Mouse (Mus musculus) C2C12 (cell line): Measurements from ENCODE around the gene Ackr3. TPM values are rescaled to one million over a fixed set of nuclear protein-coding genes. Genes with fewer than 3 reads are reported as not detected.

Source experiments
- H3K27me3 ChIP-seq: one replicate; pipeline ENCODE4 v1.6.1; 2011; ENCODE audit not compliant: control insufficient read depth, insufficient read depth, insufficient read length
- H3K36me3 ChIP-seq: one replicate; pipeline ENCODE4 v1.6.1; 2011; ENCODE audit not compliant: control insufficient read depth, insufficient read depth
- H3K4me3 ChIP-seq: one replicate; pipeline ENCODE4 v1.5.1; 2011; ENCODE audit warnings: mild to moderate bottlenecking, control low read depth; ENCODE audit not compliant: poor library complexity, insufficient read depth, severe bottlenecking
- H3K79me2 ChIP-seq: one replicate; pipeline ENCODE4 v1.6.1; 2011; ENCODE audit not compliant: control insufficient read depth, insufficient read depth
- H3K79me3 ChIP-seq: one replicate; pipeline ENCODE4 v1.6.1; 2011; ENCODE audit warnings: low read depth, control low read depth
- H3ac ChIP-seq: one replicate; pipeline ENCODE3; 2011; ENCODE audit warnings: low read depth; ENCODE audit not compliant: control insufficient read depth, insufficient read length
- CEBPB ChIP-seq: IDR thresholded peaks from one replicate; pipeline ENCODE4 v1.6.1; 2011; ENCODE audit warnings: low read depth, mild to moderate bottlenecking, control low read depth, moderate library complexity
- CTCF ChIP-seq: IDR thresholded peaks from one replicate; pipeline ENCODE4 v1.5.1; 2011; ENCODE audit not compliant: control insufficient read depth, insufficient read depth, insufficient read length
- FOSL1 ChIP-seq: IDR thresholded peaks from one replicate; pipeline ENCODE4 v1.8.0; 2011; ENCODE audit warnings: mild to moderate bottlenecking, low read length; ENCODE audit not compliant: poor library complexity, insufficient read depth, severe bottlenecking
- MAX ChIP-seq: IDR thresholded peaks from one replicate; pipeline ENCODE4 v1.6.1; 2011; ENCODE audit warnings: mild to moderate bottlenecking, control low read depth
- MYOD1 ChIP-seq: IDR thresholded peaks from one replicate; pipeline ENCODE4 v1.6.1; 2011; ENCODE audit warnings: low read depth; ENCODE audit not compliant: control insufficient read depth, insufficient read length
- MYOG ChIP-seq: IDR thresholded peaks from one replicate; pipeline ENCODE4 v1.6.1; 2011; ENCODE audit not compliant: control insufficient read depth, insufficient read length; ENCODE audit errors: extremely low read depth
- USF1 ChIP-seq: IDR thresholded peaks from one replicate; pipeline ENCODE4 v1.6.1; 2011; ENCODE audit warnings: low read depth, mild to moderate bottlenecking, control low read depth, moderate library complexity
- polyA plus RNA-seq: library from polyadenylated mRNA; unstranded; fragments of >200 nt; fragmentation: generic; extraction: Trizol; gene quantifications from one replicate; pipeline ENCODE4 v1.2.1, GENCODE M21; 2012; ENCODE audit warnings: missing spikeins

The Ackr3 gene
- polyA plus RNA-seq, 1 experiment = 14.5 TPM

DNA sequence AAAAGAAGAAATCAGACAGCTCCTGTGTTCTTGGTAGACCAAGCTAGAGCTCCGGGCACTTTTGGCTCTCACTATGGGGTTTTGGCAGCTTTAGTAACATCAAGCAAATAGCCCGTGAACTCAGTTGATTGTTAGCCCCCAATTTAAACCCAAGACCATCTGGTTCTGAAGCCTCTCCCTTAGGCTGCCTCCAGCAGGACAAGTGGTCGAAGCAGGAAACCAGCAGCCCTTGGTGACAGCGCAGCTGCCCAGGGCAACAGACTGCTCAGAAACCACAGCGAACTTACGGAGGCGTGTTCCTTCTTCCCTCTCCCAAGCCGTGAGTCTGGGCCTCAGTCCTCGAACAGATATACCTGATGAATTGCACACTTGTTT, 24.5 kb downstream of the Ackr3 start:
- Histone ChIP-seq H3K36me3 (no peaks in the 10 kb centered on the region), H3K27me3 (no peaks in the 10 kb centered on the region), H3ac (no peak overlapping the region), H3K4me3 (no peak overlapping the region), H3K79me3 (no peaks in the 10 kb centered on the region), H3K79me2 (no peaks in the 10 kb centered on the region)
- TF ChIP-seq FOSL1 (no peak), MYOD1 (peak; percentile 38)

DNA sequence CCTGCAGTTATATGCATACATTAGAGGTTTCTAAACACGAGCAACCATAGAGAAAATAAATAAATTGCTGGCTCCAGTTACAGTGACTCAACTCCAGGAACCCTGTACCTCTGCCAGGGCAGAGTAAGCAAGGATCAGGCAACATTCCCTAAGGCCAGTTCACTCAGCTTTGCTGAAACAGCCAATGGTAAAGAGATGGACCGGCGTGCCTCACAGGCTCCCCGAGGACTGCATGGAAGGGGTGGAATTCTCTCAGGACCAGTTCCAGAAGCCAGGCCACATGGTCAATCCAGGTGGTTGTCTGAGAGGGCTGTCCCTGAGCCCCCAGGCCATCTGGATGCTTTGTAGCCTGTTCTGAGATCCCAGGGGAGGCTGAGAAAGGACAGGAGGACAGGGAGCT, 26.8 kb downstream of the Ackr3 start:
- H3K36me3 ChIP-seq = no peaks in the 10 kb centered on the region
- TF ChIP-seq MAX (peak; percentile 57), CEBPB (no peak)
- H3ac ChIP-seq = no peak overlapping the region
- no peaks in the 10 kb centered on the region for H3K79me2 ChIP-seq
- H3K79me3 ChIP-seq = no peaks in the 10 kb centered on the region
- H3K4me3 ChIP-seq = no peak overlapping the region
- H3K27me3 ChIP-seq = no peaks in the 10 kb centered on the region

GRCm38 (mm10) chr1:90231591-90232490, 28.1 kb downstream of the Ackr3 start:
- Histone ChIP-seq H3K36me3 (no peaks in the 10 kb centered on the region), H3K4me3 (no peak overlapping the region), H3ac (no peak overlapping the region), H3K79me3 (no peaks in the 10 kb centered on the region), H3K27me3 (no peaks in the 10 kb centered on the region), H3K79me2 (no peaks in the 10 kb centered on the region)
- TF ChIP-seq MYOG (no peak), MAX (no peak), MYOD1 (no peak), USF1 (no peak), CEBPB (no peak), FOSL1 (no peak), CTCF (no peak)

- no peak overlapping the region for H3K4me3 ChIP-seq
- no peaks in the 10 kb centered on the region for H3K79me3 ChIP-seq
- no peak overlapping the region for H3ac ChIP-seq
- H3K27me3 ChIP-seq = no peaks in the 10 kb centered on the region
- TF ChIP-seq USF1 (no peak), MYOG (no peak), FOSL1 (no peak), CTCF (no peak), MAX (no peak), CEBPB (no peak), MYOD1 (peak; percentile 33)
- no peaks in the 10 kb centered on the region for H3K79me2 ChIP-seq
- no peaks in the 10 kb centered on the region for H3K36me3 ChIP-seq
These were observed 28.7 kb downstream of the Ackr3 start for GRCm38 (mm10) chr1:90232491-90232885.

DNA sequence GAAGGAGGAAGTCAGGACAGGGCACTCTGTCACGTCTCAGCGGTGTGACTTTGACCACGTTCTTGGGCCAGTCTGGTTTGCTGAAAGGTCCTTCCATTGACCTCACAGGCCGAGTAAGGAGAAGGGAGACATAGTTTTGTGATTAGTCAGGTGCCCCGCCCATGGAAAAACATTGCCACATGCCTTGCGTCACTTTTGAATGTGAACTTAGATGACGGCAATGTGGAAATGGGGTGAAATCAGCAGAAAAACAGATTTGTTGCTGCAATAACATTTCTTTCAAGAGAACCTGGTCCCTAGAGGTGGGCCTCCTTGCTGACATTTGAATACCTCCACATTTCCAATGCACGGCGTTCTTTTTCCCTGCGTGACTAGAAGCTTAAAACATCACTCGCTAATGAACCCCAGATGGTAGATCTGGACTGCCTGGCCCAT, 30.9 kb downstream of the Ackr3 start:
- TF ChIP-seq CEBPB (peak; percentile 98), MYOD1 (no peak), FOSL1 (peak; percentile 35), MYOG (no peak), MAX (peak; percentile 61), USF1 (no peak), CTCF (no peak)
- Histone ChIP-seq H3K79me3 (no peaks in the 10 kb centered on the region), H3K36me3 (no peaks in the 10 kb centered on the region)

DNA sequence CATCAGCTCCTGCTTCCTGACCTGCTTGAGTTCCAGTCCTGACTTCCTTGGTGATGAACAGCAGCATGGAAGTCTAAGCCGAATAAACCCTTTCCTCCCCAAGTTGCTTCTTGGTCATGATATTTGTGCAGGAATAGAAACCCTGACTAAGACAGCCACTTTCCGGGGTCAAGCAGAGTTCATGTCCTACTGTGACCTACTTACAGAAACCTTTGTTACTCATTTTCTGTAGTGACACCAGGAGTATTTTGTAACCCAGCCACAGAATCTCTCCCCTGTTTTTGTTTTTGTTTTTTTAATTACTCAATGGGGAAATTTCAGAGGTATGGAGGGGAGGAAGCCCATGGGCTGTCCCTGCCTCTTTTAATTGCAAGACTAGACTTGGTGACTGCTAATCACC, 32.9 kb downstream of the Ackr3 start:
- Histone ChIP-seq H3K27me3 (no peaks in the 10 kb centered on the region), H3K4me3 (no peak overlapping the region), H3ac (no peak overlapping the region), H3K79me3 (no peaks in the 10 kb centered on the region), H3K36me3 (no peaks in the 10 kb centered on the region), H3K79me2 (no peaks in the 10 kb centered on the region)
- no peak for TF ChIP-seq CEBPB
- TF ChIP-seq MYOG = no peak
- TF ChIP-seq CTCF = no peak
- TF ChIP-seq USF1 = no peak
- no peak for TF ChIP-seq FOSL1
- TF ChIP-seq MYOD1 = no peak
- no peak for TF ChIP-seq MAX

More for the DNA sequence above, 30.9 kb downstream of the Ackr3 start:
- Histone ChIP-seq H3K27me3 (no peaks in the 10 kb centered on the region), H3K4me3 (no peak overlapping the region), H3K79me2 (no peaks in the 10 kb centered on the region), H3ac (no peak overlapping the region)
